Mouse (Mus musculus): ENCODE measurements around the gene Nhlrc2. TPM values are rescaled to one million over a fixed set of nuclear protein-coding genes. Genes with fewer than 3 reads are reported as not detected.
A peak's percentile ranks its signal among the peaks of the same experiment; 100 is the strongest.

Nhlrc2 gene
- polyA plus RNA-seq, 1 experiment from 2014 or later: 16.3 TPM

GRCm38 (mm10) chr19:56588205-56588626 is 40.2 kb downstream of the Nhlrc2 start:
- no peaks in the 10 kb centered on the region for H3K27me3 ChIP-seq
- no peak for ATAC-seq (ENCODE audit: insufficient number of reproducible peaks, insufficient read depth, low FRiP score, low TSS enrichment, low read depth)

GRCm38 (mm10) chr19:56589008-56589407 is 40.9 kb downstream of the Nhlrc2 start:
- no peak overlapping the region for H3K9ac ChIP-seq (replicated peaks)

More at GRCm38 (mm10) chr19:56588205-56588626, 40.2 kb downstream of the Nhlrc2 start:
- Histone ChIP-seq H3K4me3 (replicated peaks) (no peak overlapping the region), H3K4me2 (no peak overlapping the region), H3K36me3 (peaks cover 79% of the 10 kb centered on the region), H3K9ac (replicated peaks) (no peak overlapping the region), H3K4me1 (replicated peaks) (no peaks in the 10 kb centered on the region), H3K9me3 (no peaks in the 10 kb centered on the region), H3K27ac (no peak overlapping the region)
- WGBS: 88% methylated on average over 6 of the region's 6 CpGs

GRCm38 (mm10) chr19:56589455-56589854 is 41.4 kb downstream of the Nhlrc2 start:
- WGBS: 91% methylated on average over 5 of the region's 5 CpGs
- no peak for ATAC-seq (ENCODE audit: insufficient number of reproducible peaks, insufficient read depth, low FRiP score, low TSS enrichment, low read depth)
- H3K27me3 ChIP-seq: no peaks in the 10 kb centered on the region
- H3K4me2 ChIP-seq: no peak overlapping the region
- H3K9me3 ChIP-seq: no peaks in the 10 kb centered on the region
- no peak overlapping the region for H3K27ac ChIP-seq
- no peak overlapping the region for H3K4me3 ChIP-seq (replicated peaks)
- H3K9ac ChIP-seq (replicated peaks): no peak overlapping the region
- peaks cover 83% of the 10 kb centered on the region for H3K36me3 ChIP-seq
- H3K4me1 ChIP-seq (replicated peaks): no peaks in the 10 kb centered on the region

More at GRCm38 (mm10) chr19:56589008-56589407, 40.9 kb downstream of the Nhlrc2 start:
- Histone ChIP-seq H3K36me3 (peaks cover 80% of the 10 kb centered on the region), H3K9me3 (no peaks in the 10 kb centered on the region), H3K27me3 (no peaks in the 10 kb centered on the region), H3K4me2 (no peak overlapping the region), H3K4me3 (replicated peaks) (no peak overlapping the region), H3K4me1 (replicated peaks) (no peaks in the 10 kb centered on the region), H3K27ac (no peak overlapping the region)
- 92% methylated on average over 6 of the region's 6 CpGs for WGBS
- ATAC-seq (ENCODE audit: insufficient number of reproducible peaks, insufficient read depth, low FRiP score, low TSS enrichment, low read depth): no peak

- Histone ChIP-seq H3K36me3 (peaks cover 88% of the 10 kb centered on the region), H3K9ac (replicated peaks) (no peak overlapping the region), H3K4me2 (no peak overlapping the region), H3K27ac (no peak overlapping the region), H3K4me3 (replicated peaks) (no peak overlapping the region), H3K4me1 (replicated peaks) (no peaks in the 10 kb centered on the region), H3K27me3 (no peaks in the 10 kb centered on the region), H3K9me3 (no peaks in the 10 kb centered on the region)
- ATAC-seq (ENCODE audit: insufficient number of reproducible peaks, insufficient read depth, low FRiP score, low TSS enrichment, low read depth): no peak
- 95% methylated on average over 3 of the region's 3 CpGs for WGBS
These were observed 42.2 kb downstream of the Nhlrc2 start for GRCm38 (mm10) chr19:56590250-56590649.

GRCm38 (mm10) chr19:56592472-56592871 is 44.4 kb downstream of the Nhlrc2 start:
- Histone ChIP-seq H3K9me3 (no peaks in the 10 kb centered on the region), H3K9ac (replicated peaks) (no peak overlapping the region), H3K27me3 (no peaks in the 10 kb centered on the region), H3K4me2 (no peak overlapping the region), H3K4me1 (replicated peaks) (no peaks in the 10 kb centered on the region), H3K4me3 (replicated peaks) (no peak overlapping the region), H3K27ac (no peak overlapping the region), H3K36me3 (peaks cover 91% of the 10 kb centered on the region)
- ATAC-seq (ENCODE audit: insufficient number of reproducible peaks, insufficient read depth, low FRiP score, low TSS enrichment, low read depth): no peak
- 84% methylated on average over 9 of the region's 9 CpGs for WGBS

- no peak overlapping the region for H3K4me3 ChIP-seq (replicated peaks)
- 26% methylated on average over 3 of the region's 3 CpGs for WGBS
- no peak overlapping the region for H3K9ac ChIP-seq (replicated peaks)
- H3K4me2 ChIP-seq: no peak overlapping the region
- no peaks in the 10 kb centered on the region for H3K9me3 ChIP-seq
- ATAC-seq (ENCODE audit: insufficient number of reproducible peaks, insufficient read depth, low FRiP score, low TSS enrichment, low read depth): no peak
- H3K4me1 ChIP-seq (replicated peaks): peaks cover 26% of the 10 kb centered on the region
- H3K36me3 ChIP-seq: peaks cover 34% of the 10 kb centered on the region
- H3K27me3 ChIP-seq: no peaks in the 10 kb centered on the region
- H3K27ac ChIP-seq: no peak overlapping the region
These were observed 51.9 kb downstream of the Nhlrc2 start for GRCm38 (mm10) chr19:56599996-56600395.

GRCm38 (mm10) chr19:56600797-56601196 is 52.7 kb downstream of the Nhlrc2 start:
- peaks cover 26% of the 10 kb centered on the region for H3K4me1 ChIP-seq (replicated peaks)
- H3K9me3 ChIP-seq: no peaks in the 10 kb centered on the region
- peaks cover 26% of the 10 kb centered on the region for H3K36me3 ChIP-seq
- H3K27ac ChIP-seq: no peak overlapping the region; the same call in 1 of the 2 replicates
- whole genome bisulfite sequencing: 68% methylated on average over 7 of the region's 7 CpGs
- ATAC-seq (ENCODE audit: insufficient number of reproducible peaks, insufficient read depth, low FRiP score, low TSS enrichment, low read depth): no peak
- H3K4me3 ChIP-seq (replicated peaks): no peak overlapping the region
- no peak overlapping the region for H3K4me2 ChIP-seq
- H3K9ac ChIP-seq (replicated peaks): no peak overlapping the region
- H3K27me3 ChIP-seq: no peaks in the 10 kb centered on the region

GRCm38 (mm10) chr19:56601901-56602347 is 53.9 kb downstream of the Nhlrc2 start:
- WGBS: 62% methylated on average over 15 of the region's 15 CpGs

GRCm38 (mm10) chr19:56608946-56609345 is 60.9 kb downstream of the Nhlrc2 start:
- 78% methylated on average over 5 of the region's 5 CpGs for WGBS
- ATAC-seq (ENCODE audit: insufficient number of reproducible peaks, insufficient read depth, low FRiP score, low TSS enrichment, low read depth): no peak
- Histone ChIP-seq H3K27me3 (no peaks in the 10 kb centered on the region), H3K4me2 (no peak overlapping the region), H3K9me3 (no peaks in the 10 kb centered on the region), H3K4me3 (replicated peaks) (no peak overlapping the region), H3K27ac (no peak overlapping the region), H3K9ac (replicated peaks) (no peak overlapping the region), H3K36me3 (no peaks in the 10 kb centered on the region), H3K4me1 (replicated peaks) (no peaks in the 10 kb centered on the region)

More at GRCm38 (mm10) chr19:56601901-56602347, 53.9 kb downstream of the Nhlrc2 start:
- no peak overlapping the region for H3K4me2 ChIP-seq
- no peak overlapping the region for H3K9ac ChIP-seq (replicated peaks)
- peak overlapping the region; percentile 41; the same call in 1 of the 2 replicates for H3K27ac ChIP-seq
- H3K27me3 ChIP-seq: no peaks in the 10 kb centered on the region
- H3K4me3 ChIP-seq (replicated peaks): no peak overlapping the region
- peaks cover 17% of the 10 kb centered on the region for H3K36me3 ChIP-seq
- H3K4me1 ChIP-seq (replicated peaks): peaks cover 26% of the 10 kb centered on the region
- peak; percentile 26; the same call in 1 of the 2 replicates for ATAC-seq (ENCODE audit: insufficient number of reproducible peaks, insufficient read depth, low FRiP score, low TSS enrichment, low read depth)
- no peaks in the 10 kb centered on the region for H3K9me3 ChIP-seq

GRCm38 (mm10) chr19:56614131-56614530 is 66.1 kb downstream of the Nhlrc2 start:
- 85% methylated on average over 5 of the region's 5 CpGs for WGBS
- H3K9me3 ChIP-seq: no peaks in the 10 kb centered on the region
- no peak overlapping the region for H3K27ac ChIP-seq
- no peak overlapping the region for H3K9ac ChIP-seq (replicated peaks)
- H3K36me3 ChIP-seq: no peaks in the 10 kb centered on the region
- H3K4me1 ChIP-seq (replicated peaks): peaks cover 8% of the 10 kb centered on the region; the same call in 1 of the 2 replicates
- no peaks in the 10 kb centered on the region for H3K27me3 ChIP-seq
- no peak overlapping the region for H3K4me3 ChIP-seq (replicated peaks)
- no peak for ATAC-seq (ENCODE audit: insufficient number of reproducible peaks, insufficient read depth, low FRiP score, low TSS enrichment, low read depth)
- no peak overlapping the region for H3K4me2 ChIP-seq

GRCm38 (mm10) chr19:56618845-56619244 is 70.8 kb downstream of the Nhlrc2 start:
- Histone ChIP-seq H3K27ac (no peak overlapping the region), H3K4me2 (no peak overlapping the region), H3K4me3 (replicated peaks) (no peak overlapping the region), H3K36me3 (no peaks in the 10 kb centered on the region), H3K4me1 (replicated peaks) (peaks cover 11% of the 10 kb centered on the region; the same call in 1 of the 2 replicates), H3K9ac (replicated peaks) (no peak overlapping the region), H3K27me3 (no peaks in the 10 kb centered on the region), H3K9me3 (peaks cover 4% of the 10 kb centered on the region; the same call in 1 of the 2 replicates)
- ATAC-seq (ENCODE audit: insufficient number of reproducible peaks, insufficient read depth, low FRiP score, low TSS enrichment, low read depth): no peak
- WGBS: 73% methylated on average over 9 of the region's 9 CpGs

GRCm38 (mm10) chr19:56619546-56619945 is 71.5 kb downstream of the Nhlrc2 start:
- Histone ChIP-seq H3K4me2 (no peak overlapping the region), H3K4me1 (replicated peaks) (peaks cover 11% of the 10 kb centered on the region; the same call in 1 of the 2 replicates), H3K36me3 (no peaks in the 10 kb centered on the region), H3K9me3 (peaks cover 4% of the 10 kb centered on the region; the same call in 1 of the 2 replicates), H3K4me3 (replicated peaks) (no peak overlapping the region), H3K27ac (no peak overlapping the region), H3K9ac (replicated peaks) (no peak overlapping the region), H3K27me3 (no peaks in the 10 kb centered on the region)
- WGBS: 65% methylated on average over 4 of the region's 4 CpGs
- ATAC-seq (ENCODE audit: insufficient number of reproducible peaks, insufficient read depth, low FRiP score, low TSS enrichment, low read depth): no peak

Measured in limb, embryonic 12.5 days (tissue).